16 mouse cellular contexts compared by ENCODE assay signal in the genomic region with DNA sequence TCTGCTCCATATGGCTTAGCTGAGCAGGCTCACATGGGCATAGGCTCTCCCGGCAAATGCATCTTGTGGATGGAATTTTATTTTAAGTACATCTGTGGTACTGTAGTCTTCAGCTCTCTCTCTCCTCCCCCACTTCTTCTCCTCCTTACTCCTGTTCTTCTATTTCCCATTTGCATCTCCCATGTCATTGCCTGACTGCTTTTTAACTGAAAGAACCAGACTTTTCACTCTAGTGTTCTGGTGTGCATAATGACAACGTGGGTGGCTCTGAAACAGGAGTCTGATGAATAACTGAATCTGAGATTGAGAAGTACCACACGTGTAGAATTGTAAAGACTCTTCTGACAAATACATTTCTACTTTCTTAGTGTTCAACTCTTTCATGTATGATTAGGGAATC.
"Had no signal": no experiment of that assay in that cellular context is flagged by ENCODE, and none has a peak within 500 bp of the region (broad histone marks: within the 10 kb centered on the region; RNA-seq: fewer than 3 reads in every experiment).

No protein-coding gene starts in this region.

- H3K4me3 ChIP-seq: intestine, embryonic 15.5 days; limb, embryonic 10.5 days; liver, embryonic 12.5 days; midbrain, embryonic 10.5 days; midbrain, embryonic 15.5 days; neural tube, embryonic 12.5 days had no signal

- ATAC-seq: intestine, embryonic 15.5 days; liver, embryonic 12.5 days; midbrain, embryonic 15.5 days had no signal

- H3K27ac ChIP-seq: intestine, embryonic 15.5 days; limb, embryonic 10.5 days; liver, embryonic 12.5 days; midbrain, embryonic 10.5 days; midbrain, embryonic 15.5 days; neural tube, embryonic 12.5 days; stomach, postnatal 0 days had no signal

- DNase-seq: kidney, adult 18-20 months; kidney, postnatal 10 days; kidney, postnatal 4 days; lung, embryonic 14.5 days; lung, postnatal 10 days; lung, postnatal 4 days; right cerebral cortex, postnatal 14 days; thymus, adult 18-20 months; thymus, postnatal 14 days had no signal
